Mouse (Mus musculus) embryonic fibroblast, embryonic 13.5 days (primary cell): Measurements from ENCODE around the gene Acer1.
"Not testable (repeated sequence)": the region's sequence is repeated elsewhere in the genome, so short reads cannot be mapped to it uniquely, and the experiment has no call there.

Experiments
- CTCF ChIP-seq: IDR thresholded peaks from 2 replicates; pipeline ENCODE4 v1.5.1; 2011; ENCODE audit warnings: mild to moderate bottlenecking, control low read depth, low read length, moderate library complexity, borderline replicate concordance; ENCODE audit not compliant: insufficient read depth
- POLR2A ChIP-seq: IDR thresholded peaks from 2 replicates; pipeline ENCODE4 v1.6.1; 2011; ENCODE audit warnings: low read depth, mild to moderate bottlenecking, control low read depth, low read length, moderate library complexity

DNA sequence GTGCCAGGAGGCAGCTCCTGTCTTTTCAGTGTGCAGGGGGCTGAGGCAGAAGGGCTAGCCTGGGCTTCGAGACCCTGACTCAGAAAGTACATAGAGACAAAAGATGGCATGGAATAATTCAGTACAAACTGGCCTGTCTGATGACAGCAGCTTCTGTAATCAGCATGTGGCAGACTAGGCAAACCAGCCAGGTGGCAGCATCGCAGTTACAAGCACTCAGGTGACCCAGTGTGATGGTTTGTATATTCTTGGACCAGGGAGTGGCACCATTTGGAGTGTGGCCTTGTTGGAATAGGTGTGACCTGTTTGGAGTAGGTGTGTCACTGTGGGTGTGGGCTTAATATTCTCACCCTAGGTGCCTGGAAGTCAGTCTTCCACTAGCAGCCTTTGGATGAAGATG is 72.2 kb downstream of the Acer1 start:
- TF ChIP-seq CTCF, POLR2A: not testable (repeated sequence)
